26 mouse cellular contexts compared by ENCODE assay signal in genomic region chr3:98108866-98109265, GRCm38 (mm10). TPM values are rescaled to one million over a fixed set of nuclear protein-coding genes. Genes with fewer than 3 reads are reported as not detected.
DNase-seq lines count a peak whose midpoint lies in the region; ATAC-seq and TF ChIP-seq lines count a peak whose summit lies in the region.
"Had no signal": no experiment of that assay in that cellular context is flagged by ENCODE, and none has a peak within 500 bp of the region (broad histone marks: within the 10 kb centered on the region; RNA-seq: fewer than 3 reads in every experiment).

No protein-coding gene starts in this region.

- no peak for DNase-seq in embryonic facial prominence, embryonic 10.5 days (ENCODE audit: low spot score)
- peak; percentile 96 for DNase-seq in liver, adult 2 months (ENCODE audit: extremely low read depth, low read depth, low spot score)
- no peak for DNase-seq in liver
- DNase-seq in embryonic facial prominence, embryonic 14.5 days (ENCODE audit: low spot score): no peak
- DNase-seq in cerebellum, adult 9-11 months: no peak
- DNase-seq: adrenal gland, adult 8-10 months; cerebellum, adult 8-10 months; gastrocnemius, postnatal 36 days; heart, postnatal 4 days; kidney, postnatal 14 days; layer of hippocampus, adult 9-11 months; retina, postnatal 1 day; thymus, postnatal 14 days had no signal

- no peaks in the 10 kb centered on the region for H3K27me3 ChIP-seq in embryonic facial prominence, embryonic 13.5 days
- no peaks in the 10 kb centered on the region for H3K27me3 ChIP-seq in embryonic facial prominence, embryonic 10.5 days (replicated peaks; ENCODE audit: low read depth, poor library complexity, severe bottlenecking)
- no peaks in the 10 kb centered on the region for H3K27me3 ChIP-seq in liver, adult 2 months (ENCODE audit: control insufficient read depth, insufficient read depth, low read length)
- H3K27me3 ChIP-seq in embryonic facial prominence, embryonic 14.5 days (replicated peaks; ENCODE audit: control insufficient read depth, insufficient read depth, low read length): no peaks in the 10 kb centered on the region
- no peaks in the 10 kb centered on the region for H3K27me3 ChIP-seq in liver, embryonic 15.5 days
- no peaks in the 10 kb centered on the region for H3K27me3 ChIP-seq in midbrain, embryonic 13.5 days
- H3K27me3 ChIP-seq: forebrain, embryonic 15.5 days; heart, embryonic 15.5 days; Patski had no signal

- H3K9ac ChIP-seq in embryonic facial prominence, embryonic 13.5 days: no peak overlapping the region
- H3K9ac ChIP-seq in liver, adult 2 months (ENCODE audit: low read depth, low read length): no peak overlapping the region
- H3K9ac ChIP-seq in embryonic facial prominence, embryonic 14.5 days (ENCODE audit: low read depth, low read length): no peak overlapping the region
- no peak overlapping the region for H3K9ac ChIP-seq in liver, embryonic 15.5 days
- H3K9ac ChIP-seq in midbrain, embryonic 13.5 days (replicated peaks): no peak overlapping the region
- H3K9ac ChIP-seq: forebrain, embryonic 15.5 days; heart, embryonic 15.5 days had no signal

- peaks cover 45% of the 10 kb centered on the region for H3K4me1 ChIP-seq in embryonic facial prominence, embryonic 13.5 days
- peaks cover 25% of the 10 kb centered on the region for H3K4me1 ChIP-seq in embryonic facial prominence, embryonic 10.5 days
- peaks cover 26% of the 10 kb centered on the region for H3K4me1 ChIP-seq in liver, adult 2 months (ENCODE audit: control insufficient read depth, insufficient read depth, low read length)
- peaks cover 24% of the 10 kb centered on the region for H3K4me1 ChIP-seq in embryonic facial prominence, embryonic 14.5 days (ENCODE audit: control insufficient read depth, insufficient read depth, low read length)
- H3K4me1 ChIP-seq in liver, embryonic 15.5 days (replicated peaks): peaks cover 22% of the 10 kb centered on the region
- H3K4me1 ChIP-seq in midbrain, embryonic 13.5 days (replicated peaks): peaks cover 34% of the 10 kb centered on the region

- no peak for TF ChIP-seq CTCF in liver, adult 2 months (IDR thresholded peaks at IDR 0.05; ENCODE audit: low read depth, low read length)

- no peak for ATAC-seq in embryonic facial prominence, embryonic 13.5 days (ENCODE audit: insufficient number of reproducible peaks, insufficient read depth, low FRiP score, low TSS enrichment, low read depth)
- ATAC-seq in embryonic facial prominence, embryonic 14.5 days (ENCODE audit: low read depth): no peak
- ATAC-seq in liver, embryonic 15.5 days (ENCODE audit: insufficient read depth): peak; percentile 35; the same call in 1 of the 2 replicates
- no peak for ATAC-seq in midbrain, embryonic 13.5 days
- ATAC-seq: forebrain, embryonic 15.5 days; hindbrain, postnatal 0 days; intestine, postnatal 0 days had no signal

- no peaks in the 10 kb centered on the region for H3K9me3 ChIP-seq in embryonic facial prominence, embryonic 13.5 days
- no peaks in the 10 kb centered on the region for H3K9me3 ChIP-seq in embryonic facial prominence, embryonic 10.5 days
- no peaks in the 10 kb centered on the region for H3K9me3 ChIP-seq in embryonic facial prominence, embryonic 14.5 days (ENCODE audit: control insufficient read depth, low read length)
- no peaks in the 10 kb centered on the region for H3K9me3 ChIP-seq in liver, embryonic 15.5 days (replicated peaks)
- H3K9me3 ChIP-seq in midbrain, embryonic 13.5 days: no peaks in the 10 kb centered on the region
- H3K9me3 ChIP-seq: forebrain, embryonic 15.5 days; heart, embryonic 15.5 days; midbrain, embryonic 10.5 days had no signal

- H3K79me2 ChIP-seq in liver, adult 2 months (ENCODE audit: control insufficient read depth, insufficient read depth, low read length): no peaks in the 10 kb centered on the region

- H3K27ac ChIP-seq in embryonic facial prominence, embryonic 13.5 days: peak overlapping the region; percentile 19; the same call in 1 of the 2 replicates
- H3K27ac ChIP-seq in embryonic facial prominence, embryonic 10.5 days (replicated peaks): no peak overlapping the region
- no peak overlapping the region for H3K27ac ChIP-seq in liver, adult 2 months (replicated peaks; ENCODE audit: insufficient read depth, low read depth, low read length)
- H3K27ac ChIP-seq in embryonic facial prominence, embryonic 14.5 days (replicated peaks; ENCODE audit: low read depth, low read length): peak overlapping the region; percentile 75
- 0 out of 2 replicates have a peak overlapping the region, but pooled peaks have one; percentile 16 for H3K27ac ChIP-seq in liver, embryonic 15.5 days (replicated peaks)
- H3K27ac ChIP-seq in midbrain, embryonic 13.5 days: no peak overlapping the region
- H3K27ac ChIP-seq: forebrain, embryonic 15.5 days; heart, embryonic 15.5 days; hindbrain, postnatal 0 days; macrophage; midbrain, embryonic 10.5 days had no signal

- no peak overlapping the region for H3K4me3 ChIP-seq in embryonic facial prominence, embryonic 13.5 days
- no peak overlapping the region for H3K4me3 ChIP-seq in embryonic facial prominence, embryonic 10.5 days
- no peak overlapping the region for H3K4me3 ChIP-seq in liver, adult 2 months (ENCODE audit: insufficient read depth, low read depth, low read length)
- H3K4me3 ChIP-seq in embryonic facial prominence, embryonic 14.5 days (ENCODE audit: low read depth, low read length): no peak overlapping the region
- H3K4me3 ChIP-seq in liver, embryonic 15.5 days (replicated peaks): no peak overlapping the region
- H3K4me3 ChIP-seq in midbrain, embryonic 13.5 days (replicated peaks): no peak overlapping the region
- H3K4me3 ChIP-seq: forebrain, embryonic 15.5 days; heart, embryonic 15.5 days; midbrain, embryonic 10.5 days had no signal

- H3K36me3 ChIP-seq in embryonic facial prominence, embryonic 13.5 days: peaks cover 87% of the 10 kb centered on the region
- H3K36me3 ChIP-seq in embryonic facial prominence, embryonic 10.5 days (replicated peaks): peaks cover 95% of the 10 kb centered on the region
- peaks cover 26% of the 10 kb centered on the region for H3K36me3 ChIP-seq in liver, adult 2 months (ENCODE audit: control insufficient read depth, insufficient read depth, low read length)
- peaks cover 81% of the 10 kb centered on the region for H3K36me3 ChIP-seq in embryonic facial prominence, embryonic 14.5 days (ENCODE audit: control insufficient read depth, insufficient read depth, low read length)
- peaks cover 79% of the 10 kb centered on the region for H3K36me3 ChIP-seq in liver, embryonic 15.5 days (replicated peaks)
- H3K36me3 ChIP-seq in midbrain, embryonic 13.5 days: peaks cover 4% of the 10 kb centered on the region

- WGBS in embryonic facial prominence, embryonic 13.5 days: 93% methylated on average over 3 of the region's 3 CpGs
- 91% methylated on average over 3 of the region's 3 CpGs for WGBS in embryonic facial prominence, embryonic 10.5 days
- WGBS in liver, adult 2 months: 27% methylated on average over 3 of the region's 3 CpGs
- 88% methylated on average over 3 of the region's 3 CpGs for WGBS in embryonic facial prominence, embryonic 14.5 days
- WGBS in liver, embryonic 15.5 days (ENCODE audit: insufficient replicate concordance): 71% methylated on average over 3 of the region's 3 CpGs
- 77% methylated on average over 3 of the region's 3 CpGs for WGBS in midbrain, embryonic 13.5 days

- H3K4me2 ChIP-seq in embryonic facial prominence, embryonic 13.5 days: no peak overlapping the region
- H3K4me2 ChIP-seq in embryonic facial prominence, embryonic 14.5 days (ENCODE audit: low read depth, low read length): no peak overlapping the region
- no peak overlapping the region for H3K4me2 ChIP-seq in liver, embryonic 15.5 days
- no peak overlapping the region for H3K4me2 ChIP-seq in midbrain, embryonic 13.5 days (replicated peaks)
- H3K4me2 ChIP-seq: forebrain, embryonic 15.5 days; heart, embryonic 15.5 days had no signal

- no peak for TF ChIP-seq POLR2A in liver, adult 2 months (IDR thresholded peaks at IDR 0.05; ENCODE audit: extremely low read depth, insufficient read depth, low read length)

RNA-seq across cellular contexts. Expression of gene Adam30, which starts 51.6 kb away (rescaled TPM):
- 0.33 TPM in 1 of 2 replicates, not detected in the other for polyA plus RNA-seq in embryonic facial prominence, embryonic 13.5 days (2015; fragmentation: Nextera tagmentation; extraction: Ambion mirVana)
- not detected in 2 replicates for polyA plus RNA-seq in embryonic facial prominence, embryonic 10.5 days (2016; fragmentation: Nextera tagmentation; extraction: Ambion mirVana)
- total RNA-seq in liver, adult 2 months (2014; rRNA removed): not detected in 2 replicates
- polyA plus RNA-seq in liver, adult 2 months (2012; rRNA removed): not detected in 2 replicates
- not detected in 2 replicates for polyA plus RNA-seq in embryonic facial prominence, embryonic 14.5 days (2014; fragmentation: Nextera tagmentation; extraction: Ambion mirVana)
- not detected in 2 replicates for polyA plus RNA-seq in liver, embryonic 15.5 days (2015; fragmentation: Nextera tagmentation; extraction: Ambion mirVana)
- polyA plus RNA-seq in midbrain, embryonic 13.5 days (2015; fragmentation: Nextera tagmentation; extraction: Ambion mirVana): not detected in 2 replicates
- total RNA-seq: adrenal gland, adult 8-10 months; gastrocnemius, postnatal 36 days; heart, adult 8-10 months; left cerebral cortex, adult 8-10 months had no signal
- polyA plus RNA-seq: embryonic facial prominence, embryonic 11.5 days; forebrain, embryonic 15.5 days; heart, embryonic 15.5 days; hindbrain, postnatal 0 days; intestine, postnatal 0 days; macrophage; midbrain, embryonic 10.5 days had no signal

Comparison
In these comparisons a context has a peak if more than half of its experiments do, and no peak if none do; other contexts are left out.
1. H3K27ac ChIP-seq: peak in embryonic facial prominence, embryonic 13.5 days (single experiment), embryonic facial prominence, embryonic 14.5 days (single experiment) and liver, embryonic 15.5 days (single experiment); none in embryonic facial prominence, embryonic 10.5 days (single experiment), liver, adult 2 months (single experiment) and midbrain, embryonic 13.5 days (single experiment).